7 mouse cellular contexts compared by ENCODE assay signal in the genomic region with DNA sequence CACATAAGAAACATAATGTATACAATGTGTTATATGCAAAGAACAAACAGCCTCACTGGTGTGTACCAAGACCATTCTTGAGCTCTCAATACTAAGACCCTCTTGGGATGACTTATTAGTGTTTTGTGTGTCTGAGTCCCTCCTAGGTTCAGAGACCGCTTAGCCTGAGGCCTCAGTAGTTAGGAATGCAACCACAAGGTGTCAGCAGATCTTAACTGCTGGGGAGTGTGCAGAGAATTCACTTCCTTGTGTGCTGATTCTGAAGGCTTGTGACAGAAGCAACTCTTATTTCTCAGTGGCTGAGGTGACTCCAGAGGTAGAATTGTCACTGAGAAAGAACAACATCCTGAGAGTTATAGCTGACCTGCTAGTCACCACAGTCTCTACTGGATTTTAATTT.
DNase-seq lines count a peak whose midpoint lies in the region; ATAC-seq and TF ChIP-seq lines count a peak whose summit lies in the region.
"Not testable (repeated sequence)": the region's sequence is repeated elsewhere in the genome, so short reads cannot be mapped to it uniquely, and the experiment has no call there.

No protein-coding gene starts in this region.

- H3K4me1 ChIP-seq in kidney, postnatal 0 days (replicated peaks; ENCODE audit: insufficient read depth, low read length); lung, postnatal 0 days (ENCODE audit: insufficient read depth, low read depth, low read length); midbrain, embryonic 15.5 days: not testable (repeated sequence)

- H3K4me3 ChIP-seq in kidney, postnatal 0 days (replicated peaks; ENCODE audit: low read depth, low read length); lung, postnatal 0 days (ENCODE audit: low read depth, low read length); midbrain, embryonic 15.5 days: not testable (repeated sequence)

- peak; percentile 48 for TF ChIP-seq CTCF in kidney, postnatal 0 days (IDR thresholded peaks at IDR 0.05; ENCODE audit: low read depth)
- TF ChIP-seq CTCF in lung, postnatal 0 days (IDR thresholded peaks at IDR 0.05) = 0 out of 2 replicates have a peak, but pooled peaks have one; percentile 23

- not testable (repeated sequence) for H3K36me3 ChIP-seq in kidney, postnatal 0 days (ENCODE audit: insufficient read depth, low read length); lung, postnatal 0 days (ENCODE audit: insufficient read depth, low read length); midbrain, embryonic 15.5 days (replicated peaks)

- DNase-seq in embryo, embryonic 10.5 days (ENCODE audit: low spot score) = peak; percentile 5
- not testable (repeated sequence) for DNase-seq in kidney, postnatal 0 days (ENCODE audit: low spot score); lung, postnatal 0 days (ENCODE audit: low spot score)
- peak; percentile 10 for DNase-seq in retina, postnatal 1 day

- not testable (repeated sequence) for H3K27me3 ChIP-seq in kidney, postnatal 0 days (ENCODE audit: insufficient read depth, low read length); lung, postnatal 0 days (replicated peaks; ENCODE audit: insufficient read depth, low read length); midbrain, embryonic 15.5 days (replicated peaks)

- WGBS in kidney, postnatal 0 days = 17% methylated on average over 1 of the region's 1 CpGs
- WGBS in lung, postnatal 0 days = 15% methylated on average over 1 of the region's 1 CpGs
- 20% methylated on average over 1 of the region's 1 CpGs for WGBS in midbrain, embryonic 15.5 days

- peak; percentile 34 for ATAC-seq in CD4-positive, CD25-positive, alpha-beta regulatory T cell, adult 4 months
- ATAC-seq in hematopoietic stem cell, adult 5-6 weeks (replicated peaks in 1 of 2; ENCODE audit: insufficient read depth in 1 of 2, low FRiP score in 2 of 2, low TSS enrichment in 1 of 2, low read depth in 1 of 2, poor library complexity in 2 of 2, severe bottlenecking in 2 of 2) = peak; percentile 71 to 77
- ATAC-seq in kidney, postnatal 0 days (replicated peaks; ENCODE audit: low FRiP score, low read depth); lung, postnatal 0 days: not testable (repeated sequence)
- ATAC-seq in midbrain, embryonic 15.5 days (replicated peaks) = peak; percentile 77

- not testable (repeated sequence) for H3K4me2 ChIP-seq in kidney, postnatal 0 days (ENCODE audit: low read length); lung, postnatal 0 days (replicated peaks; ENCODE audit: low read depth, low read length); midbrain, embryonic 15.5 days

- H3K9me3 ChIP-seq in kidney, postnatal 0 days (replicated peaks; ENCODE audit: low read length); lung, postnatal 0 days (ENCODE audit: low read length); midbrain, embryonic 15.5 days: not testable (repeated sequence)

- H3K27ac ChIP-seq in kidney, postnatal 0 days; lung, postnatal 0 days (ENCODE audit: low read length); midbrain, embryonic 15.5 days: not testable (repeated sequence)

- TF ChIP-seq EP300 in lung, postnatal 0 days (IDR thresholded peaks at IDR 0.05) = not testable (repeated sequence)

- H3K9ac ChIP-seq in kidney, postnatal 0 days (ENCODE audit: low read depth, low read length); lung, postnatal 0 days (replicated peaks; ENCODE audit: low read depth); midbrain, embryonic 15.5 days: not testable (repeated sequence)
